Mouse (Mus musculus): ENCODE data around the gene Slc26a8. TPM values are rescaled to one million over a fixed set of nuclear protein-coding genes. Genes with fewer than 3 reads are reported as not detected.

Slc26a8 gene
- total and polyA plus RNA-seq, 2 experiments from 2014 or later = 1.8 to 4.4 TPM

GRCm38 (mm10) chr17:28628248-28629124 is 61.5 kb downstream of the Slc26a8 start:
- TF ChIP-seq CTCF (IDR thresholded peaks at IDR 0.05) = no peak
- Histone ChIP-seq H3K9ac (replicated peaks; ENCODE audit: low read length, poor library complexity, severe bottlenecking) (no peak overlapping the region), H3K9me3 (ENCODE audit: low read length) (no peaks in the 10 kb centered on the region), H3K4me3 (ENCODE audit: low read depth, low read length) (no peak overlapping the region), H3K4me2 (ENCODE audit: low read depth, low read length, poor library complexity, severe bottlenecking) (no peak overlapping the region), H3K36me3 (ENCODE audit: insufficient read depth, low read length) (no peaks in the 10 kb centered on the region), H3K27ac (ENCODE audit: low read depth, low read length) (no peak overlapping the region), H3K4me1 (ENCODE audit: insufficient read depth, low read length) (no peaks in the 10 kb centered on the region), H3K27me3 (ENCODE audit: insufficient read depth, low read length) (no peaks in the 10 kb centered on the region)
- DNase-seq (ENCODE audit: low spot score) = no peak
- no peak for ATAC-seq (ENCODE audit: low FRiP score)
- WGBS = 70% methylated on average over 10 of the region's 10 CpGs

DNA sequence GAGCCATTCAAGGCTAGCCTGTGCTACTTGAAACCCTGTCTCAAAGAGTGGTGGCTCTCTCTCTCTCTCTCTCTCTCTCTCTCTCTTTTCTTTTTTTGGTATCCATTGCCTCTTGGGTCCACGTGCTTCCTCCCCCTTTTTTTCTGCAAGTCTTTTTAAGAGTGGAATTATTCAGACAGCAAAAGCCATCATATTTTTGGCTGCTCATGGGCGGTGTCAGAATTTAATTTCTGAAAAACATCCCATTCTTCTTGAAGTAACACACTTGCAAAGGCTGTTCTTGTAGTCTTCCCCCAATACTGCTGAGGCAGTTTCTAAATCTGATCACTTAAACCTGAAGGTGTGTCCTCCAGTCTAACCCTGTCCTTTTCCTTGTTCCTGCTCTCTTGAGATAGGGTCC is 63.1 kb downstream of the Slc26a8 start:
- TF ChIP-seq CTCF (IDR thresholded peaks at IDR 0.05) = no peak
- 91% methylated on average over 2 of the region's 2 CpGs for WGBS
- no peak for DNase-seq (ENCODE audit: low spot score)

GRCm38 (mm10) chr17:28625327-28625726 is 64.7 kb downstream of the Slc26a8 start:
- no peak for TF ChIP-seq CTCF (IDR thresholded peaks at IDR 0.05)
- no peak for ATAC-seq (ENCODE audit: low FRiP score)
- H3K9ac ChIP-seq (replicated peaks; ENCODE audit: low read length, poor library complexity, severe bottlenecking) = no peak overlapping the region

More for the DNA sequence above, 63.1 kb downstream of the Slc26a8 start:
- H3K4me1 ChIP-seq (ENCODE audit: insufficient read depth, low read length) = no peaks in the 10 kb centered on the region
- H3K27me3 ChIP-seq (ENCODE audit: insufficient read depth, low read length) = no peaks in the 10 kb centered on the region
- no peak overlapping the region for H3K9ac ChIP-seq (replicated peaks; ENCODE audit: low read length, poor library complexity, severe bottlenecking)
- no peaks in the 10 kb centered on the region for H3K9me3 ChIP-seq (ENCODE audit: low read length)
- H3K27ac ChIP-seq (ENCODE audit: low read depth, low read length) = no peak overlapping the region
- H3K36me3 ChIP-seq (ENCODE audit: insufficient read depth, low read length) = no peaks in the 10 kb centered on the region
- H3K4me3 ChIP-seq (ENCODE audit: low read depth, low read length) = no peak overlapping the region
- H3K4me2 ChIP-seq (ENCODE audit: low read depth, low read length, poor library complexity, severe bottlenecking) = no peak overlapping the region
- ATAC-seq (ENCODE audit: low FRiP score) = no peak

DNA sequence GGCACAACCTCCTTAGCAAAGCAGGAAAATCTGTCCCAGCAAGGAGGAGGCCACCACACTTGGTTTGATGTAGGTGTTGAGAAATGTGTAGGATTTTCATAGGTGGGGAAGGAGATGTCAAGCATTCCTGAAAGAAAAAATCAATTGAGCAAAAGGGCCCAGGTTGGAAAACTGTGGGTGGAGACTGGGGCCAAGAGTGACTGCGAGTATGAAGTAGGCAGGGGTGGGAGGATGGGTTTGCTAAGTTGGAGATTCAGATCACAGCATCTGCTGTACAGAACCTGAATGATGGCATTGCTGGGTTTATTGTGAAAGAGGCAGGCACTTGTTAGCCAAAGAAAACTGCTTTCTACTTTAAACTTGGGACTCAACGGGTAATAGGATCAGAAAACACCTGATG is 65.2 kb downstream of the Slc26a8 start:
- Histone ChIP-seq H3K27me3 (ENCODE audit: insufficient read depth, low read length) (no peaks in the 10 kb centered on the region), H3K4me1 (ENCODE audit: insufficient read depth, low read length) (peaks cover 6% of the 10 kb centered on the region), H3K27ac (ENCODE audit: low read depth, low read length) (no peak overlapping the region), H3K9me3 (ENCODE audit: low read length) (no peaks in the 10 kb centered on the region), H3K4me2 (ENCODE audit: low read depth, low read length, poor library complexity, severe bottlenecking) (no peak overlapping the region), H3K36me3 (ENCODE audit: insufficient read depth, low read length) (no peaks in the 10 kb centered on the region), H3K9ac (replicated peaks; ENCODE audit: low read length, poor library complexity, severe bottlenecking) (no peak overlapping the region), H3K4me3 (ENCODE audit: low read depth, low read length) (no peak overlapping the region)
- ATAC-seq (ENCODE audit: low FRiP score) (no peak), DNase-seq (ENCODE audit: low spot score) (no peak)
- 79% methylated on average over 2 of the region's 2 CpGs for WGBS
- no peak for TF ChIP-seq CTCF (IDR thresholded peaks at IDR 0.05)

More at GRCm38 (mm10) chr17:28625327-28625726, 64.7 kb downstream of the Slc26a8 start:
- no peak for DNase-seq (ENCODE audit: low spot score)
- Histone ChIP-seq H3K9me3 (ENCODE audit: low read length) (no peaks in the 10 kb centered on the region), H3K4me1 (ENCODE audit: insufficient read depth, low read length) (peaks cover 6% of the 10 kb centered on the region), H3K27me3 (ENCODE audit: insufficient read depth, low read length) (no peaks in the 10 kb centered on the region), H3K36me3 (ENCODE audit: insufficient read depth, low read length) (no peaks in the 10 kb centered on the region), H3K27ac (ENCODE audit: low read depth, low read length) (no peak overlapping the region), H3K4me2 (ENCODE audit: low read depth, low read length, poor library complexity, severe bottlenecking) (no peak overlapping the region), H3K4me3 (ENCODE audit: low read depth, low read length) (no peak overlapping the region)
- WGBS = 92% methylated on average over 15 of the region's 15 CpGs

GRCm38 (mm10) chr17:28622300-28622759 is 67.7 kb downstream of the Slc26a8 start, which contains the start of gene Srpk1:
TSS of gene Srpk1 (minus strand) at chr17:28622709.
- DNase-seq (ENCODE audit: low spot score) (peak; percentile 94), ATAC-seq (ENCODE audit: low FRiP score) (peak; percentile 93)
- peaks cover 6% of the 10 kb centered on the region for H3K4me1 ChIP-seq (ENCODE audit: insufficient read depth, low read length)
- H3K9me3 ChIP-seq (ENCODE audit: low read length) = no peaks in the 10 kb centered on the region
- peak within 1 kb of the TSS; percentile 99 for H3K4me3 ChIP-seq (ENCODE audit: low read depth, low read length)
- no peaks in the 10 kb centered on the region for H3K36me3 ChIP-seq (ENCODE audit: insufficient read depth, low read length)
- 1% methylated on average over 27 of the region's 53 CpGs for WGBS
- peak within 1 kb of the TSS; percentile 89 for H3K4me2 ChIP-seq (ENCODE audit: low read depth, low read length, poor library complexity, severe bottlenecking)
- H3K9ac ChIP-seq (replicated peaks; ENCODE audit: low read length, poor library complexity, severe bottlenecking) = peak within 1 kb of the TSS; percentile 98
- peak within 1 kb of the TSS; percentile 93 for H3K27ac ChIP-seq (ENCODE audit: low read depth, low read length)
- TF ChIP-seq CTCF (IDR thresholded peaks at IDR 0.05) = no peak
- no peaks in the 10 kb centered on the region for H3K27me3 ChIP-seq (ENCODE audit: insufficient read depth, low read length)

All from midbrain, postnatal 0 days (tissue).